Mouse (Mus musculus) thymus, postnatal 36 days (tissue): ENCODE data around the gene Kif19a.

Source experiments
- DNase-seq, 2 experiments: peaks; one replicate each; pipeline ENCODE4 v3.0.0; 2022; ENCODE audit warnings: mixed read lengths in 2 of 2

Gene Kif19a

GRCm38 (mm10) chr11:114764820-114765818, at the start of gene Kif19a:
Gene Kif19a (plus strand): TSS chr11:114765388.
- DNase-seq = peak; percentile 9 to 19

GRCm38 (mm10) chr11:114715531-114715930, 49.7 kb upstream of the Kif19a start:
- no peak for DNase-seq

GRCm38 (mm10) chr11:114720535-114720934, 44.7 kb upstream of the Kif19a start:
- no peak for DNase-seq

GRCm38 (mm10) chr11:114722438-114722837, 42.8 kb upstream of the Kif19a start:
- no peak for DNase-seq

- DNase-seq = no peak
These were observed 42.2 kb upstream of the Kif19a start for GRCm38 (mm10) chr11:114723030-114723429.

- DNase-seq = no peak
These were observed 40.2 kb upstream of the Kif19a start for GRCm38 (mm10) chr11:114724787-114725590.

GRCm38 (mm10) chr11:114726965-114727825, 38.0 kb upstream of the Kif19a start, which contains the start of gene Dnaic2:
Gene Dnaic2 (plus strand): TSS chr11:114727408.
- DNase-seq = no peak

- DNase-seq = no peak
These were observed 37.4 kb upstream of the Kif19a start for GRCm38 (mm10) chr11:114727826-114728186.

- no peak for DNase-seq
These were observed 36.9 kb upstream of the Kif19a start for GRCm38 (mm10) chr11:114728333-114728732.

- DNase-seq = no peak
These were observed 35.3 kb upstream of the Kif19a start for GRCm38 (mm10) chr11:114729832-114730363.

GRCm38 (mm10) chr11:114731711-114732110, 33.5 kb upstream of the Kif19a start:
- DNase-seq = no peak

GRCm38 (mm10) chr11:114732890-114733289, 32.3 kb upstream of the Kif19a start:
- no peak for DNase-seq

GRCm38 (mm10) chr11:114736111-114736510, 29.1 kb upstream of the Kif19a start:
- no peak for DNase-seq

GRCm38 (mm10) chr11:114736913-114737624, 28.1 kb upstream of the Kif19a start:
- DNase-seq = peak in 1 of 2 experiments; percentile 15

GRCm38 (mm10) chr11:114740598-114740997, 24.6 kb upstream of the Kif19a start:
- no peak for DNase-seq

GRCm38 (mm10) chr11:114741451-114741850, 23.7 kb upstream of the Kif19a start:
- DNase-seq = no peak

- DNase-seq = peak; percentile 78 to 85
These were observed 20.1 kb upstream of the Kif19a start for GRCm38 (mm10) chr11:114745134-114745533.

GRCm38 (mm10) chr11:114747564-114748138, 17.5 kb upstream of the Kif19a start:
- DNase-seq = no peak

GRCm38 (mm10) chr11:114769911-114770310, 4.7 kb downstream of the Kif19a start:
- DNase-seq = no peak

- DNase-seq = no peak
These were observed 6.7 kb downstream of the Kif19a start for GRCm38 (mm10) chr11:114771896-114772295.

GRCm38 (mm10) chr11:114780076-114780475, 14.9 kb downstream of the Kif19a start:
- DNase-seq = no peak
